Mouse (Mus musculus) G1E (cell line): ENCODE measurements around the gene Tmem266.

Source experiments
- CTCF ChIP-seq: IDR thresholded peaks from 2 replicates; pipeline ENCODE4 v1.5.1; 2012; ENCODE audit warnings: low read depth, low read length, inconsistent platforms, mixed read lengths
- GATA1 ChIP-seq: IDR thresholded peaks from 2 replicates; pipeline ENCODE4 v1.6.1; 2012; ENCODE audit warnings: borderline replicate concordance, low read length, inconsistent platforms, mixed read lengths

DNA sequence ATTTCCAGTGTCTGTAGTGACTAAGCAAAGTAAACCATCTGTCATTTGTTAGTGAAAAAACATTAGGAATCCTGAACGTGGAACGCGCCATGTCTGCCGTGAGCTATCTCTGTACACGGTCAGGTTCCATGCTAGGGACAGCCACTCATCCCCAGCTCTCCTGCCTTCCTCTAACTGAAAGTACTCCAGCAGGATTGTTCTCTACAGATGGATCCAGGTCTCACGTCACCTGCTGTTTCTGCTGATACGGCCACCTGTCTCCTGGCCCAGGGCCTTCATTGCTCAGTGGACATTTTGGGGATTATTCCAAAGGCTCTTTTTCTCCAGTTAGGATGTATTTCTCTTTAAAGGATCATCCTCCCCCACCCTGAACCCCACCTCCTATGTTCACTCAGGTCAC lies 18.6 kb downstream of the Tmem266 start:
- TF ChIP-seq CTCF = no peak
- TF ChIP-seq GATA1 = no peak
